Mouse (Mus musculus) midbrain, embryonic 16.5 days (tissue): ENCODE measurements around the gene Tex50. TPM values are rescaled to one million over a fixed set of nuclear protein-coding genes. Genes with fewer than 3 reads are reported as not detected.
A peak's percentile ranks its signal among the peaks of the same experiment; 100 is the strongest.
"Not testable (repeated sequence)": the region's sequence is repeated elsewhere in the genome, so short reads cannot be mapped to it uniquely, and the experiment has no call there.

Source experiments
- ATAC-seq: fragments of 200-750 bp; cut with Nextera tagmentation; 2 replicates; pipeline ENCODE4 v1.8.0; 2017; ENCODE audit warnings: moderate TSS enrichment
- H3K27ac ChIP-seq: fragments of 300-500 bp; sonication (generic); 2 replicates; pipeline ENCODE4 v1.5.1; 2014; ENCODE audit warnings: mild to moderate bottlenecking, low read length, mixed read lengths
- H3K27me3 ChIP-seq: fragments of 300-500 bp; sonication (generic); 2 replicates; pipeline ENCODE4 v1.6.1; 2014; ENCODE audit warnings: low read depth, low read length, mixed read lengths; ENCODE audit not compliant: control insufficient read depth, insufficient read depth
- H3K36me3 ChIP-seq: fragments of 300-500 bp; sonication (generic); 2 replicates; pipeline ENCODE4 v1.6.1; 2014; ENCODE audit warnings: mild to moderate bottlenecking, low read length, moderate library complexity, mixed read lengths; ENCODE audit not compliant: control insufficient read depth, insufficient read depth
- H3K4me1 ChIP-seq: fragments of 300-500 bp; sonication (generic); 2 replicates; pipeline ENCODE4 v1.6.1; 2014; ENCODE audit warnings: mild to moderate bottlenecking, low read length, mixed read lengths; ENCODE audit not compliant: control insufficient read depth, insufficient read depth
- H3K4me2 ChIP-seq: fragments of 300-500 bp; sonication (generic); 2 replicates; pipeline ENCODE4 v1.6.1; 2014; ENCODE audit warnings: mild to moderate bottlenecking, low read length, mixed read lengths
- H3K4me3 ChIP-seq: fragments of 300-500 bp; sonication (generic); 2 replicates; pipeline ENCODE4 v1.5.1; 2014; ENCODE audit warnings: low read depth, mild to moderate bottlenecking, low read length, moderate library complexity, mixed read lengths
- H3K9ac ChIP-seq: fragments of 300-500 bp; sonication (generic); 2 replicates; pipeline ENCODE4 v1.6.1; 2014; ENCODE audit warnings: low read depth, low read length, mixed read lengths
- H3K9me3 ChIP-seq: fragments of 300-500 bp; sonication (generic); replicated peaks from 2 replicates; pipeline ENCODE4 v1.6.1; 2014; ENCODE audit warnings: mild to moderate bottlenecking, low read length, mixed read lengths; ENCODE audit not compliant: control insufficient read depth, poor library complexity, severe bottlenecking
- WGBS: fragments of 180-500 bp; shearing (Covaris S2); extraction: QIAGEN DNeasy Blood & Tissue Kit; methylation state at CpG from one replicate; pipeline ENCODE4 v1.1.7; 2014; 5-methylcytosine and 5-hydroxymethylcytosine counted together
- polyA plus RNA-seq: library from polyadenylated mRNA; unstranded; fragments of >200 nt; fragmentation: Nextera tagmentation; extraction: Ambion mirVana; gene quantifications from 2 replicates; pipeline ENCODE4 v1.2.1, GENCODE M21; 2015

The Tex50 gene
- polyA plus RNA-seq, result 1.7 and 1.8 TPM in 2 replicates

DNA sequence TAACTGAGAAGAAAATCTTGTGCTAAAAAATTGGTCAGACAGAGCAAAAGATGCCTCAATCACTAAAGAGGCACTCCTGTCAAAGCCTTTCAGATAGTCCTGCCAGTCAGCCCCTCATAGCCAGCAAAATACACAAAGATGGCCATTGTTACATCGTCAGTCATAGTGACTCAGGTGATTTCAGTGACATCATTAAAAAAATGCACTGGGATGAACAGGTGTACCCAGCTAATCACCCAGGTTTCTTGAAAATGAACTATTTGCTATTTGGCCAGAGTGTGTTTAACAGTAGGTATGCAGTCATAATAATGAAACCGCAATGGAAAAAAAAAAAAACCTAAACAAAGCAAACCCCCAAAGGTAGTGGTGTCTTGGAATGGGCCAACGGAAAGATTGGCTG lies at the start of gene Tex50:
Gene Tex50, minus strand, starts transcription at position 101 of the 400 bp plus-strand sequence.
- no peak within 1 kb of the TSS for H3K4me2 ChIP-seq
- no peak within 1 kb of the TSS for H3K9ac ChIP-seq
- H3K4me3 ChIP-seq, result no peak within 1 kb of the TSS
- H3K27me3 ChIP-seq, result no peaks in the 10 kb centered on the region
- no peak within 1 kb of the TSS for H3K27ac ChIP-seq
- H3K36me3 ChIP-seq, result no peaks in the 10 kb centered on the region; the same call in 1 of the 2 replicates
- WGBS, result 91% methylated on average over 3 of the region's 3 CpGs
- H3K9me3 ChIP-seq, result no peaks in the 10 kb centered on the region
- H3K4me1 ChIP-seq, result no peaks in the 10 kb centered on the region
- no peak for ATAC-seq

DNA sequence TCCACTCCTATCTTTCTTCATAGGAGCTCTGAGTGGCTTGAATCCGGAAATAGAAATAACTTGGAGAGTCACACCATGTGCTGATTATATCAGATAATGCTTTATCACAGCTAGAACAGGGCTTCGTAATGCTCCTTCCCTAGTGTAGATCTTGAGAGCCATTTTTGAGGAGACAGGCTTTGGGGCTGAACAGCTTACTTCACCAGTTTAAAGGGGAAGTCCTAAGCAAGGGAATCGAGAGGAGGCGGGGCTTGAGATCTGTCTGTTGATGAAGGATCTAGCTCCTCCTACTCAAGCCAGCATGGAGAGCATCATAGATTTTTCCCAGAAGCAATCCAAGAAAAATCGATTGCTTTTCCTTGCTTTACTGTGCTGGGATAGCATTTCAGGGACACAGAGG lies 40.7 kb upstream of the Tex50 start:
- WGBS, result 83% methylated on average over 5 of the region's 5 CpGs
- H3K4me3 ChIP-seq, result no peak overlapping the region
- H3K27ac ChIP-seq, result no peak overlapping the region
- H3K4me2 ChIP-seq, result no peak overlapping the region
- H3K4me1 ChIP-seq, result no peaks in the 10 kb centered on the region
- no peak for ATAC-seq
- H3K36me3 ChIP-seq, result no peaks in the 10 kb centered on the region
- H3K27me3 ChIP-seq, result no peaks in the 10 kb centered on the region
- H3K9me3 ChIP-seq, result no peaks in the 10 kb centered on the region
- H3K9ac ChIP-seq, result no peak overlapping the region

- H3K4me1 ChIP-seq, H3K9me3 ChIP-seq, H3K27ac ChIP-seq, ATAC-seq, H3K36me3 ChIP-seq, H3K27me3 ChIP-seq: not testable (repeated sequence)
- Histone ChIP-seq H3K4me3 (peak overlapping the region; percentile 39), H3K9ac (peak overlapping the region; percentile 33), H3K4me2 (peak overlapping the region; percentile 63)
- WGBS, result 52% methylated on average over 11 of the region's 11 CpGs
Observed at GRCm38 (mm10) chr1:161196364-161196763, 37.2 kb upstream of the Tex50 start.

- Histone ChIP-seq H3K36me3 (no peaks in the 10 kb centered on the region), H3K4me3 (peak overlapping the region; percentile 39), H3K9ac (peak overlapping the region; percentile 33), H3K9me3 (no peaks in the 10 kb centered on the region), H3K4me1 (no peaks in the 10 kb centered on the region), H3K27ac (peak overlapping the region; percentile 60; the same call in 1 of the 2 replicates), H3K27me3 (no peaks in the 10 kb centered on the region), H3K4me2 (peak overlapping the region; percentile 63)
- ATAC-seq, result peak; percentile 96
- under 1% methylated on average over 16 of the region's 16 CpGs for WGBS
Observed at GRCm38 (mm10) chr1:161195541-161196351, 36.6 kb upstream of the Tex50 start.

DNA sequence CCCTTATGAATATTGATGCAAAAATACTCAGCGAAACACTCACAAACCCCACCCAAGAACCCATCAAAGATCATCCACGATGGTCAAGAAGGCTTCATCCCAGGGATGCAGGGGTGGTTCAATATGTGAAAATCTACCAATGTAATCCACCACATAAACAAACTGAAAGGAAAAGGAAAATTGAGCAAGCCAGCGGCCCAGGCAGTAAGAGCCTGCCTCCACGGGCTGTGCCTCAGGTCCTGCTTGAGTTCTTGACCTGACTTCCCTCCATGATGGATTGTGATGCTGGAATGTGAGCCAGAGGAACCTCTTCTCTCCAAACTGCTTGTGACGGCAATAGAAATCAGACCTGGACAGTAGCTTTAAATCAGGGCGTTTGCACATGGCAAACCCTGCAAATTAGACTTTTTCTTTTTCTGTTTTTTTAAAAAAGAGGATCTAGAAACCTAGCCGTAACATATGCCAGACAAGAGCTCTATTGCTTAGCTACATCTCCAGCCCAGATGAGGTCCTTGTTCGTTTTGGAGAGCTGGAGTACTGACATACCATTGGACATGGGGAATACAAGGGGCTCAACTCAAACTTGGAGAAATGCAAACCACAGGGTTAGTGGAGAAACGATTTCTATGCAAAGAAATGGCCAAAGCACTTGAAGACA lies 31.3 kb upstream of the Tex50 start:
- 80% methylated on average over 9 of the region's 9 CpGs for WGBS
- Histone ChIP-seq H3K9me3 (no peaks in the 10 kb centered on the region; the same call in 1 of the 2 replicates), H3K36me3 (no peaks in the 10 kb centered on the region), H3K4me3 (no peak overlapping the region), H3K4me2 (no peak overlapping the region), H3K27me3 (no peaks in the 10 kb centered on the region), H3K9ac (no peak overlapping the region), H3K27ac (no peak overlapping the region), H3K4me1 (no peaks in the 10 kb centered on the region)
- no peak for ATAC-seq

DNA sequence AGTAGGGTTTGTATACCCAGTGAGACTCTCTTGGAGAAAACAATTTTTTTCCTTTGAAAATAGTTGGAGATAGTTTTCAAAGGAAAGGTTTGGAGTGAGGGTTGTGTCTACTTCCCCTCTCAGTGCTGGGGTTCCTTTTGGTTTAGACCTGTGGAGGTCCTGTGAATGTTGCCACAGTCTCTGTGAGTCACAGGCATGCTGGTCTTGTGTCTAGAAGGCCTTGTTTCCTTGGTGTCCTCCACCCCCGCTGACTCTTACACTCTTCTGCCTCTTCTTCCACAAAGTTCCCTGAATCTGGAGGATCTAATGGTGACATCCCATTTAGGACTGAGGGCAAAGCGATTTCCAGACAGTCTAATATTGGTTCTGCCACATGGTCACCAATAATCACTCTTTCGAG lies 26.3 kb upstream of the Tex50 start:
- Histone ChIP-seq H3K9ac (no peak overlapping the region), H3K4me1 (no peaks in the 10 kb centered on the region), H3K9me3 (no peaks in the 10 kb centered on the region; the same call in 1 of the 2 replicates), H3K27me3 (no peaks in the 10 kb centered on the region), H3K4me2 (no peak overlapping the region), H3K4me3 (no peak overlapping the region), H3K36me3 (no peaks in the 10 kb centered on the region), H3K27ac (no peak overlapping the region)
- no peak for ATAC-seq
- WGBS, result 87% methylated on average over 3 of the region's 3 CpGs

- Histone ChIP-seq H3K27ac (no peak overlapping the region), H3K4me2 (no peak overlapping the region), H3K9ac (no peak overlapping the region), H3K9me3 (no peaks in the 10 kb centered on the region), H3K4me1 (no peaks in the 10 kb centered on the region), H3K4me3 (no peak overlapping the region), H3K36me3 (no peaks in the 10 kb centered on the region), H3K27me3 (no peaks in the 10 kb centered on the region)
- WGBS, result 78% methylated on average over 9 of the region's 9 CpGs
- no peak for ATAC-seq
Observed at GRCm38 (mm10) chr1:161183677-161184076, 24.6 kb upstream of the Tex50 start.

DNA sequence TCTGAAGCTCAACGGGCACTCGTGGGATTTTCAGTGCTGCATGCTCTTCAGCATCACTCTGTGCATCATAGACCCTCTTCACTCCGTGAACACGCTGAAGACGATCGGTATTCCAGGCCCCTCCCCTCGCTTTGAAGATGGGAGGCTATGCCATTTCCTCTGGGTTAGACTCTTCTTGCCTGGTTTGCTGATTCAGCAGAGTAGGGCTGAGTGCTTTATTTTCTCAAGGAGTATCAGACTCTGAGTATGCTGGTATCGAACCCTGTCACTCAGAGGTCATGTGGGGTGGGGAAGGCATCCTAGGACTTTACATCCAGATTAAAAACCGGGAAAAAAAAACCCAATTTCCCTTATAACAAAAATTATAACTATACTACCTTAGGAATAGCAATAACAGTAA lies 23.3 kb upstream of the Tex50 start:
- no peaks in the 10 kb centered on the region for H3K36me3 ChIP-seq
- H3K27ac ChIP-seq, result no peak overlapping the region
- WGBS, result 86% methylated on average over 9 of the region's 9 CpGs
- no peak overlapping the region for H3K4me2 ChIP-seq
- H3K9me3 ChIP-seq, result no peaks in the 10 kb centered on the region
- no peaks in the 10 kb centered on the region for H3K4me1 ChIP-seq
- no peak overlapping the region for H3K9ac ChIP-seq
- H3K4me3 ChIP-seq, result no peak overlapping the region
- no peak for ATAC-seq
- no peaks in the 10 kb centered on the region for H3K27me3 ChIP-seq

- Histone ChIP-seq H3K27ac (no peak overlapping the region), H3K4me2 (no peak overlapping the region), H3K36me3 (no peaks in the 10 kb centered on the region), H3K9me3 (no peaks in the 10 kb centered on the region), H3K27me3 (no peaks in the 10 kb centered on the region), H3K9ac (no peak overlapping the region), H3K4me1 (no peaks in the 10 kb centered on the region), H3K4me3 (no peak overlapping the region)
- WGBS, result 53% methylated on average over 8 of the region's 8 CpGs
- ATAC-seq, result no peak
Observed at GRCm38 (mm10) chr1:161180674-161181073, 21.6 kb upstream of the Tex50 start.
